Mouse (Mus musculus) thymus, adult 18-20 months (tissue): ENCODE results near the gene Slc26a3.

Experiments
- DNase-seq, 2 experiments: peaks; one replicate each; pipeline ENCODE4 v3.0.0; 2022; ENCODE audit warnings: mixed read lengths in 2 of 2

Slc26a3 gene

GRCm38 (mm10) chr12:31520119-31520518 is 129.4 kb downstream of the Slc26a3 start:
- no peak for DNase-seq

- DNase-seq, result no peak
Measured at GRCm38 (mm10) chr12:31521371-31521770, 130.7 kb downstream of the Slc26a3 start.
